Mouse (Mus musculus) left cerebral cortex, postnatal 36 days (tissue): Measurements from ENCODE around the gene Rnft2. TPM values are rescaled to one million over a fixed set of nuclear protein-coding genes. Genes with fewer than 3 reads are reported as not detected.

ENCODE experiments used
- DNase-seq, 2 experiments: peaks; one replicate each; pipeline ENCODE4 v3.0.0; 2021 to 2022; ENCODE audit warnings: low spot score in 2 of 2, mixed read lengths in 1 of 2
- intact Hi-C: fragments of 180-260 bp; cut with DNase I; formaldehyde crosslinking; loops from one replicate; pipeline ENCODE4 v1.15.1; 2025
- total RNA-seq, 2 experiments: library from RNA; stranded (reverse); gene quantifications; 2 replicates each; pipeline ENCODE4 v1.2.3; 2021

The Rnft2 gene
- total RNA-seq, 2 experiments from 2014 or later: 82.8 to 85.9 TPM

DNA sequence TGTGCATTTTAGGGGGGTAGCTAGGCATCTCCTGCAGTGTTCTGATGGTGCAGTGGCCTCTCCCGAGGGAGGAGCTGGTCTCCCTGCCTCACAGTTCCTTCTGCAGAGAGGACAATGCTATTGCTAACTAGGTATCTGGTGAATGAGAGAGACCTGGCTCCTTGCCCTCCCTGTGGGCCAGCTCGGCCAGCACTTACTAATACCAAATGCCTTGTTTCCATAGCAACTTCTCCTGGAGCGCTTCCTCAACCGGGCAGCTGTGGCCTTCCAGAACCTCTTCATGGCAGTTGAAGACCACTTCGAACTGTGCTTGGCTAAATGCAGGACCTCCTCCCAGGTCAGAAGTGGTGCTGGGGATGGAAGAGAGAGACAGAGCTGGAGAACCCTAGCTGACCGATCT, 14.2 kb upstream of the Rnft2 start:
- no peak for DNase-seq
- intact Hi-C loops: no loop called here

GRCm38 (mm10) chr5:118256981-118257380, 12.1 kb upstream of the Rnft2 start:
- DNase-seq: no peak
- intact Hi-C loops: no loop called here

DNA sequence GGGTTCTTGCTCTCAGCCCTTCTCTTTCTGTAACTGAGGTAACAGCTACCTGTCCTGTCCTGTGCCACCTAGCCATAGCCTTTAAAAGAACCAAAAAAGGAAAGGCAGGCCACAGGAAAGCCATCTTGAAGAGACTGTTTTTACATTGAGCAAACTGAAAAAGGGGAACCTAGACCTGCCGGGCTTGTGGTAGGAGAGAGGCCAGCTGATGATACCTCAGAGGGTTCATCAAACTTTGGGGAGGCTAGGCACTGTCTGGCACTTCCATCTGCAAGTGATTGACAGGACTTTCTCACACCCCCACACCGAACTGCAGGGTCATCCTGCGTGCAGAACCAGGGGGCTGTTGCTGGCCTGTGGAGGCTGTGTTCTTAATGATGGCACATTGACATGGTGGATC, 8.6 kb upstream of the Rnft2 start:
- intact Hi-C loops: no loop called here
- no peak for DNase-seq

GRCm38 (mm10) chr5:118250987-118251386, 6.1 kb upstream of the Rnft2 start:
- intact Hi-C loops: no loop called here
- no peak for DNase-seq

DNA sequence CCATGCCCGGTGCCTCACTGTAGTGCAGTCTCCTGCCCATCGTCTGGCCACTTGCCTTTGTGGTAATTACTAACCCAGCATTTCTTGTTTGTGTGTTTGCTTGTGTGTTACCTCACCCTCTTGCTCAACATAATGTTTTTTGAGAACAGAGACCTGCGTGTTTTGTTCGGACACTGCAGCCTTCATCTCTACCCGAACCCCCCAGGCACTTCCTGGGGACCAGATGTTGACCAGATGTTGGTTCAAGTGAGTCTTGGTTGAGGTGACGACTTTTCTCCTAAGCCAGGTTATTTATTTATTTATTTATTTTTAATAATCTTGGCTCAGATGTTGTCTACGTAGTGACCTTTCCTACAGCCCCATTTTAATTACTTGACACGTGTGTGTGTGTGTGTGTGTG, 2.5 kb upstream of the Rnft2 start:
- no peak for DNase-seq
- intact Hi-C loops: no loop called here

DNA sequence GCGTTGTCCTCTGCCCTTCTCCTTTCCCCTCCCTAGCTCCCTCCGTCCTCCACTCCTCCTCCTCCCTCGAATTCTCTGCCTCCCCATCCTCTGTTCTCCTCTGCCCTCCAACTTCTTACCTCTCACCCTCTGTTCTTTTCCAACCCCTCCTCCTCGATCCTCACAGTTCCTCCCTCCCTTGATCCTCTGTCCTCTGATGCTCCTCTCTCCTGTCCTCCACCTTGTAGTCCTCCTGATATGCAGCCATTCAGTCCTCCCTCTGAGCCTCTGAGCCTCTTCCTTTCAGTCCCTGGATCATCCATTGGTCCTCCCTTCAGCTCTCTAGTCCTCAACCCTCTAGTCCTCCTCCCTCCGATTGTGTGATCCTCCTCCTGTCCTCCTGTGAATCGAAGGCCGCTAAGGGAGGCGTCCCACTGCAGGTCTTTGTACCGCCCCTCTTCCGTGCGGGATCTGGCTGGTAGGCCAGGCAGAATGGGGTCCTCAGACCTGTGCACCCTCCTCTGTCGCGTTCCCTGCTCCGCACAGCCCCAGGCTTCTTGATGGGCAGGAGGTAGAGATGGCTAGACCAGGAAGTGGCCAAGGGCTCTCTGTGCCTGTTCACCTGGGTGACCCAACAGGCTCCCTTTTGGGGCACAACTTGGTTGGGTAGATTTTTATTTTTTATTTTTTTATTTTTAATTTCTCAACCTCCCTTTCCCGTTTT, 841 bp upstream of the Rnft2 start:
- intact Hi-C loops: loop anchor here (2.0 kb wide), 1 partner anchor 75 kb away; no protein-coding TSS in a partner anchor
- no peak for DNase-seq

DNA sequence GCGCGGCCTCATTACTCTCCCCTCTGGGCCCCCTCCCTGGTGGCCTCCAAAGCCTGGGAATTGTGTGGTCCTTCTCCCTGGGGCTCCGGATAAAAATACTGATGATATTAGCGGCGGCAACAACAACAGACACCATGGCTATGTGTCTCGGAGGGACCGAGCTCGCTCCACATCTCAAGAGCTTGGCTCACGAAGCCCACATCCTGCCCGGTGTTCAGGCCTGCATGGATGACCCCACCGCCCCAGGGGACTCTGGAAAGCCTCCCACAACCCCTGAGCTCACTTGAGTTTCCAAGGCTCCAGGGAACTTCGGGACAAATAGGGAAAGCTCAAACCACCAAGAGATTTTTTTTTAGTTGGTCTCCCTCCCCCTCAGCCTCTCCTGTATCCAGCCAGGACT, 5.2 kb downstream of the Rnft2 start:
- DNase-seq: no peak

GRCm38 (mm10) chr5:118236891-118237290, 8.0 kb downstream of the Rnft2 start:
- intact Hi-C loops: no loop called here
- DNase-seq: no peak

More for the DNA sequence above, 5.2 kb downstream of the Rnft2 start:
- intact Hi-C loops: no loop called here

GRCm38 (mm10) chr5:118230071-118230611, 14.8 kb downstream of the Rnft2 start:
- peak; percentile 36 to 41 for DNase-seq
- intact Hi-C loops: no loop called here

- no peak for DNase-seq
- intact Hi-C loops: no loop called here
These were observed 21.7 kb downstream of the Rnft2 start for GRCm38 (mm10) chr5:118223142-118223757.

DNA sequence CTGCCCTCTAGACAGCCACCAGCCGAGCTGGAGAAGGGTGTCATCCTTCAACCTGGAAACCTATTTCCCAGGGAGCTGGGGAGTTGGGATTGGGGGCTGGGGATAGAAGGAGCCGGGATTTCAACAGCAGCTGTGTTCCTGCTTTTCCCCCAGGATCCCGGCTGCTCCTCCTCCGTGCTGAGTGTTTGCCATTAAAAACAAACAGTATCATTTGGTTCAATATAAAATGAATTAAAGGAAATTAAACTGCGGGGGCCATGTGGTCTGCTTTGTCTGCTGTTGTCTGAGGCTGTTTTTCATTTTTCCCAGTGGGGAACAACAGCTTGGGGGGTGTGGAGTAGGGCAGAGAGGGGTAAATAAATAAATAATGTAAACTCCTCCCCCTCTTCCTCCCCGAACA, 27.5 kb downstream of the Rnft2 start:
- no peak for DNase-seq

GRCm38 (mm10) chr5:118214418-118215154, 30.3 kb downstream of the Rnft2 start:
- intact Hi-C loops: loop anchor here (5.0 kb wide), 1 partner anchor 42 kb away; no protein-coding TSS in a partner anchor
- peak; percentile 90 for DNase-seq

More for the DNA sequence above, 27.5 kb downstream of the Rnft2 start:
- intact Hi-C loops: no loop called here

DNA sequence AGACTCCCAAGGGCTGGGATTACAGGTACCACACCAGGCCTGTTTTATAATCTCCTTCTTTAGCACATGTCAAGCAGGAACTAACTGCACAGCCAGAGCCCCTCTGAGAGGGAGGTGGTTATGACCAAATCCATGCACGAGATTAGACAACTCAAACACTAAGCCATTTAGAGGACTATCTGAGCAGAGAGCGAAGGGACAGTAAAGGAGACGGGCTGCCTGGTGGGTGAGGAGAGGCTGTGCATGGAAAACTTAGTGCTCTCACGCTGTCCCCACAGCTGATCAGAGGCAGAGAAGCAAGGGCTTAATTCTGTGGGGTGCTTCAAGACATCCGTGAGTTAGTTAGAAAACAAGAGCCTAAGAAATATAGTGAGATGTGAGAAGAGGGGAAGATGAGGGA, 30.9 kb downstream of the Rnft2 start:
- DNase-seq: peak in 1 of 2 experiments; percentile 35
- intact Hi-C loops: loop anchor here (5.0 kb wide), 1 partner anchor 42 kb away; no protein-coding TSS in a partner anchor

DNA sequence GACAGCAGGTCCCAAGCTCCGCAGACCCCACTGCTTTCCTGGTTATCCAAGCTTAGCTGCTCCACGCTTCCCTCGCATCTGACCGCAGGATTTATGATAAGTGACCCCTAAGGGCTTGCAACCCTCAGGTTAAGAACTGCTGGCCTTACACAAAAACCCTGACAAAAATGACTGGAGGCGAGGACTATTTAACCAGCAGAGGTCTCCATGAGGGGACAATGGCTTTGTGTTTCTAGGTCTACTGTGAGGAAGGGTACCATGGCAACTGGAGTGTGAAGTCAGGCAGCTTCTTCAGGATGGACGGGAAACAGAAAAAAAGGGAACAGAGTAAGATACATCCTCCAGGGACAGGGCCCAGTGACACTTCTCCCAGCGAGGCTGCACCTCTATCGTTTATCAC, 39.1 kb downstream of the Rnft2 start:
- DNase-seq: no peak
- intact Hi-C loops: no loop called here

GRCm38 (mm10) chr5:118204675-118205440, 40.1 kb downstream of the Rnft2 start:
- intact Hi-C loops: no loop called here

DNA sequence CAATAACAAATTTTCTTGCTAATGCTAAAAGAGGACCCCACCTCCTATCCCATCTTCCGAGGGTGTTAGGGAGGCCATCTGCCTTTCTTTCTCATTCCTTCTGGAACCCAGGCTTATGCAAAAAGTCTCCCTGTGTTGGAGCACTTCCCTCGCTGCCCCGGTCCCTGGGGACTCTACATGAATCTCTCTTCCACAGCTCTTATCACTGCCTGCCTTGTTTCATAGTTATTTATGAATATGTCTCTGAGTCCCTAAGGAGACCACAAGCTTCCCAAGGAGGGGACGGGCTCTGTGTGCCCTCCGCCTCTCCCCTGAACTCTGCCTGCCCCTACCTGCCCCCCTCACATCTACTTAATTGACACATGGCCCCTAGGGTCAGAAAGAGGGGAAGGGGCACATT, 45.2 kb downstream of the Rnft2 start:
- intact Hi-C loops: no loop called here
- no peak for DNase-seq

More at GRCm38 (mm10) chr5:118204675-118205440, 40.1 kb downstream of the Rnft2 start:
- DNase-seq: no peak

GRCm38 (mm10) chr5:118197421-118197820, 47.5 kb downstream of the Rnft2 start:
- no peak for DNase-seq
- intact Hi-C loops: no loop called here

DNA sequence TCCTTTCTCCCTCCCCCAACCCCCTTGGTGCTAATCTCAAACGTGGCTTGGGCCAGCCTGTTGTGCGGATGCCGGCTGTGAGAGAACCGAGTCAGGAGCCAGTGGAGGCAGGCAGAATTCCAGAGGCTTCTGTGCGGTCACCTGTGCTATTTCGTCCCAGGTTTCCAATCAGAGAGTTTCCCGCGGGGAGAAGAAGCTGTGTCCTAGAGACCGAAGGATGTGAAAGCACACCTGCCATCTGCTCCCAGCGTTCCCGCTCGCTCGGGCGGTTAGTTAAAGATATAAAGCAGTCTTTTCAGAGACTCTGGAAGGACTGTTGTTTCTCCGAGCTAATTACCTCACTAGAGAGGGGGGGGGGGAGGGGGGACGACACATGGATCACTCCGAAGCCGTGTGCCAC, 52.7 kb downstream of the Rnft2 start:
- intact Hi-C loops: no loop called here
- DNase-seq: no peak

DNA sequence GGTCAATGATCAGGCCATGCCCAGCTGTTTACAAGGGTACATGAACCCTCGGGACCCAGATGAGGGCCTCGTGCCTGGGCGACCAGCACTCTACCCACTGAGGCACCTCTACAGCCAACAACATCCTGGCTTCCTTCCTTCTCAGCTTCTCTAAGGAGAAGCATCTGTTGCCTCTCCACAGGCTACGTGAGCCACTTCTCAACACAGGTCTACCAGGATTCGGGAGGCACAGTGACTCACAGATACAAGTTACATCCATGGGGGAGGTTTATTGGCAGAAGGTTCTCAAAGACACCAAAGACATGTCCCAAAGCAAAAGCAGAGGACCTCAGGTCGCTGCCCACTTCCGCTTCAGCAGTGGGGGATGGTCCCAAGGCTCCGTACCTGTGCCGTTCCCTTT, 54.4 kb downstream of the Rnft2 start:
- DNase-seq: no peak
- intact Hi-C loops: no loop called here

GRCm38 (mm10) chr5:118188356-118188755, 56.6 kb downstream of the Rnft2 start:
- DNase-seq: no peak
- intact Hi-C loops: no loop called here
